Mouse (Mus musculus) erythroblast, embryonic 14.5 days (primary cell): Measurements from ENCODE around the gene Pisd. TPM values are rescaled to one million over a fixed set of nuclear protein-coding genes. Genes with fewer than 3 reads are reported as not detected.
"Not testable (repeated sequence)": the region's sequence is repeated elsewhere in the genome, so short reads cannot be mapped to it uniquely, and the experiment has no call there.

Experiments
- H3K27me3 ChIP-seq: 2 replicates; pipeline ENCODE4 v1.6.1; 2012; ENCODE audit warnings: inconsistent platforms; ENCODE audit not compliant: control insufficient read depth
- H3K36me3 ChIP-seq: 2 replicates; pipeline ENCODE4 v1.6.1; 2012; ENCODE audit warnings: mild to moderate bottlenecking, inconsistent platforms; ENCODE audit not compliant: control insufficient read depth
- H3K4me1 ChIP-seq: 2 replicates; pipeline ENCODE4 v1.6.1; 2012; ENCODE audit warnings: inconsistent platforms; ENCODE audit not compliant: control insufficient read depth
- H3K4me3 ChIP-seq: replicated peaks from 2 replicates; pipeline ENCODE3; 2012; ENCODE audit warnings: moderate library complexity, mild to moderate bottlenecking, inconsistent platforms
- H3K9me3 ChIP-seq: 2 replicates; pipeline ENCODE4 v1.6.1; 2012; ENCODE audit warnings: low read length, inconsistent platforms, mixed read lengths; ENCODE audit not compliant: control insufficient read depth
- GATA1 ChIP-seq: IDR thresholded peaks from 2 replicates; pipeline ENCODE4 v1.6.1; 2012; ENCODE audit warnings: low read length, inconsistent platforms, mixed read lengths
- TAL1 ChIP-seq: IDR thresholded peaks from 3 replicates; pipeline ENCODE4 v1.6.1; 2012; ENCODE audit warnings: low read length, inconsistent platforms, mixed read lengths
- polyA plus RNA-seq: library from polyadenylated mRNA; stranded (reverse); fragments of >175 nt; gene quantifications from 2 replicates; pipeline ENCODE4 v1.2.3, GENCODE M21; 2012

Pisd gene
- polyA plus RNA-seq, 1 experiment: 0.07 TPM

DNA sequence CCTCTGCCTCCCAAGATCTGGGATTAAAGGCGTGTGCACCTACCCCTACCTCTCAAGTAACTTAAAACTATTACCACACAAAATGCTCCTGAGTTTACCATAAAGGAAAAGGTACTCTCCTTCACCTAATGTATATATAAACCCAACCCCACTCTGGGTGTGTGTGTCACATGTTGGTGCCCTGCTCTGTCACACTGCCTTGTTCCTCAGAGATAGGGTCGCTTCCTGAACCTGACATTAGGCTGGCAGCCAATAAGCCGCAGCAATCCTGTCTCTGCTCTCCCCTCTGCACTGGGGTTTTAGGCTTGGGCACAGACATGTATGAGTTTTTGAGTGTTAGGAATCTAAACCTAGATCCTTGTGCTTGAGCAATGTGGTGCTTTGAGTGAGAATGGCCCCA lies 7.3 kb downstream of the Pisd start:
- no peaks in the 10 kb centered on the region for H3K9me3 ChIP-seq
- peaks cover 4% of the 10 kb centered on the region for H3K4me1 ChIP-seq
- no peak for TF ChIP-seq GATA1
- TF ChIP-seq TAL1: no peak
- H3K27me3 ChIP-seq: no peaks in the 10 kb centered on the region
- peaks cover 9% of the 10 kb centered on the region for H3K36me3 ChIP-seq
- no peak overlapping the region for H3K4me3 ChIP-seq

DNA sequence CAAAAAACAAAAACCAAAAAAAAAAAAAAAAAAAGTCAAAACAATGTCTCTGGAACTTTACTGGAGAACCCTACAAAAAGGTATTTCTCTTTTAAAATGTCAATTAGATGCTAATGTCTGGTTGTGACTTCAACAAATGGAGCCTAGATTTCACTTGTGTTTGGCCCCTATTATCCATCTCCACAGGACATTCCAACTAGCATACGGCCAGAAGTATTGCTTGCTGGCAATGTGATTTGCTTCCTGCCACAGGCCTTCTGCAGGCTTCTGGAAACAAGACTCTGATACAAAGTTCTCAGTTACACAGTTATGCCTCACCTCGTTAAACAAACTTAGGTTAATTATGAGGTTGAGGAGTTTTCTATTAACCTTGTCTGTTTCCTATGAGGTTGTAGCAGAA lies 13.1 kb downstream of the Pisd start:
- H3K4me3 ChIP-seq: no peak overlapping the region
- H3K9me3 ChIP-seq: no peaks in the 10 kb centered on the region
- H3K4me1 ChIP-seq: no peaks in the 10 kb centered on the region; the same call in 1 of the 2 replicates
- H3K27me3 ChIP-seq: no peaks in the 10 kb centered on the region
- peaks cover 14% of the 10 kb centered on the region for H3K36me3 ChIP-seq
- TF ChIP-seq GATA1: no peak
- TF ChIP-seq TAL1: no peak

DNA sequence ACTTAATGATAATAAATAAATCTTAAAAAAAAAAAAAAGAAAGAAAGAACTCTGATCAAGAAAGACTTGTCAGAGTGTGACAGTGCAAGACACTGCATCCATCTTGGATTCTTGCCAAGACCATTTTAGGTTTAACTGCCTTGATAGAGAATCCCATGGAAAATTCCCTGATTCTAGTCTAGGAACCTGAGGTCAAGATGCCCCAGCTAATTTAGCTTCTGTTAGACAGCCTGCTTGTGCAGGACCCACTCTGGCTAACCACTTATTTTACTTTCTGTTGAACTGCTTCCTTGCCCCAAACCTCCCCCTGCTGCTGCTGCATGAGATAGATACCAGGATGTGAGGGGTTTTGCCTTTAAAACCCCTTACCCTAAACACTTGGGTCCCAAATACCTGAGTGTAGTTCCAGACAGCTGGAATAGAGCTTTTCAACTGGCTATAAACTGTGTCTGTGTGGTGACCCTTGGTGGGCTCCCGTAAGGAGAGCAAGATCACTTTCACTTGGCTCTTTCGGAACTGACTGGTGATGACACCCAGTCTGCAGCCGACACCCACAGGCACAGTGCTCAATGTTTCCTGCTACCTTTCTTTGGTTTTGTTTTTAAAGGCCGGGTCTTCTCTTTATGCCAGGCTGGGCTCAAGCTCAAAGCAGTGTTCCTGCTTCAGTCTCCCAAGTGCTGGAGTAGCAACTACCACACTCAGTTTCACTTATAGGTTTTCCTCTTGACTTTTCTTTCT lies 17.6 kb downstream of the Pisd start:
- TF ChIP-seq TAL1 (no peak), GATA1 (no peak)
- H3K36me3 ChIP-seq: peaks cover 12% of the 10 kb centered on the region
- H3K27me3 ChIP-seq: no peaks in the 10 kb centered on the region
- no peaks in the 10 kb centered on the region; the same call in 1 of the 2 replicates for H3K4me1 ChIP-seq
- no peak overlapping the region for H3K4me3 ChIP-seq
- H3K9me3 ChIP-seq: no peaks in the 10 kb centered on the region

DNA sequence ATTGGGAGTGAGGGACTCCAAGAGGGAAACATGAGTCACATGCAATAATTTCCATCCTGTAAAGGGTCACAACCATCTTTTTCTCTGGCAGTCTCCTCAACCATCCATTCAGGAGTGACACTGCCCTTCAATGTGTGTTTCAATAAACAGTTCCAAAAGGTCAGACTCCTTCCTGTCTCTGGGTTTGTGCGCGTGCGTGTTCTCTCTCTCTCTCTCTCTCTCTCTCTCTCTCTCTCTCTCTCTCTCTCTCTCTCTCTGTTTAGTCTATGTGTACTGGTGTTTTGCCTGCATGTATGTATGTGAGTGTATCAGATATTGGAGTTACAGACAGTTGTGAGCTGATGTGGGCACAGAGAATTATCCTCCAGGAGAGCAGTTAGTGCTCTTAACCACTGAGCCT lies 18.4 kb downstream of the Pisd start:
- Histone ChIP-seq H3K27me3 (no peaks in the 10 kb centered on the region), H3K9me3 (no peaks in the 10 kb centered on the region), H3K4me1 (no peaks in the 10 kb centered on the region; the same call in 1 of the 2 replicates), H3K4me3 (no peak overlapping the region), H3K36me3 (peaks cover 12% of the 10 kb centered on the region)
- no peak for TF ChIP-seq TAL1
- no peak for TF ChIP-seq GATA1

DNA sequence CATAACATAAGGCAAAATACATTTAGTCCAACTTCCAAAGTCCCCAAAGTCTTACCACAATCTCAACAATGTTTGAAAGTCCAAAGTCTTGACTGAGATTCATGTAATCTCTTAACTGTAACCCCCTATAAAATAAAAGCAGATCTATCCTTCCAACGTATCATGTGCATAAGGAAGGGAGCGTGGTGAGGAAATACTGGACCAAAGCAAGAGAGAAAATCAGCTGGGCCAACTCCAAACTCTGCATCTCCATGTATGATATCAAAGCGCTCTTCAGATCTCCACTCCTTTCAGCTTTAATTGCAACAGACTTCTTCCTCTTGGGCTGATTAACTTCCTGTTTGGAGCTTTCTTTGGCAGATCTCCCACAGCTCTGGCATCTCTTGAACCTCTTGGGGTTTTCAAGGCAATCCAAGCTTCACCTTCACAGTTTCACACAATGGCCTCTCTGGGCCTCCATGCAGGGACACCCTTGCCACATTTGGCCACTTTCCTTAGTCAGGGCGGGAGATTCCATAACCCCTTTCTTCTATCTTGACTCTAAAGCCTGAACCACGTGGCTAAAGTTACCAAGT lies 23.8 kb downstream of the Pisd start:
- H3K36me3 ChIP-seq: peaks cover 10% of the 10 kb centered on the region

DNA sequence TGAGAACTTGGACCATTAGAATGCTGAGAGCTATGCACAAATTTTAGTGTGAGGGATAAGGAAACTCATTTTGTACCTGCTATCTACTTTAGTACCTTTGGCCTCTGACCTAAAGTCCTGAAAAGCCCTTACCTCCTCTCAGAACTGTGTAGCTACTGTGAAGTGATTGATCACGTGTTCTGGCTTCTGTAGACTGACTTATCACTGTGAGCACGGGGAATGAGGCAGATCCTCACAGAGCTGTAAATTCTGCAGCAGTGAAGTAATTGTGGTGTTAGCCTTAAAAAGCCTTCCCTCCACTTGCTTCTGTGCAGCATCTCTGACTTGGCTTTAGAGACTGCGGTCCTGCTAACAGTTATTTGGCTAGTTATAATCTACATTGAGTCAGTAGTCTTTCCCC lies 24.7 kb downstream of the Pisd start:
- Histone ChIP-seq H3K36me3 (peaks cover 10% of the 10 kb centered on the region), H3K9me3 (no peaks in the 10 kb centered on the region), H3K27me3 (no peaks in the 10 kb centered on the region), H3K4me1 (no peaks in the 10 kb centered on the region), H3K4me3 (no peak overlapping the region)
- TF ChIP-seq GATA1: no peak
- TF ChIP-seq TAL1: no peak

More for the DNA sequence above, 23.8 kb downstream of the Pisd start:
- TF ChIP-seq TAL1 (no peak), GATA1 (no peak)
- Histone ChIP-seq H3K4me1 (no peaks in the 10 kb centered on the region), H3K9me3 (no peaks in the 10 kb centered on the region), H3K4me3 (no peak overlapping the region), H3K27me3 (no peaks in the 10 kb centered on the region)

DNA sequence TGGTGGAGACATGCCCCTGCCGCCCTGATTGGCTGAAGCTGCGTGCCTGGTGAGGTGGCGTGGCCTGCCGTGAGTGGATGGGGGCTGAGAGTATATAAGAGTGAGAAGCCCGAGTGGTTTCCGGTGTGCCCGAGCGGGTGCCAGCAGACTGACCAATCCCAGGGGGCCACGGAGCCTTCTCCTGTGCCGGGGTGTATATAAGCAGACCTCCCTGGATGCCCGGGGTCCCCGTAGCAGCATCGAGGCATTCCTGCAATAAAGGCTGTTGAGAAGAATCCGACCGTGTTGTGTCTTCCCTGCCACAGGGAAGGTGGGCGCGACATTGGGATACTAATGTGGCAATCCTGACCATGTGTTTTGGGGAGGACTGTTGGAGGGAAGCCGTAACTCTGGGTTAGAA lies 25.1 kb downstream of the Pisd start:
- H3K4me3 ChIP-seq, H3K36me3 ChIP-seq, H3K4me1 ChIP-seq, H3K27me3 ChIP-seq, H3K9me3 ChIP-seq: not testable (repeated sequence)

DNA sequence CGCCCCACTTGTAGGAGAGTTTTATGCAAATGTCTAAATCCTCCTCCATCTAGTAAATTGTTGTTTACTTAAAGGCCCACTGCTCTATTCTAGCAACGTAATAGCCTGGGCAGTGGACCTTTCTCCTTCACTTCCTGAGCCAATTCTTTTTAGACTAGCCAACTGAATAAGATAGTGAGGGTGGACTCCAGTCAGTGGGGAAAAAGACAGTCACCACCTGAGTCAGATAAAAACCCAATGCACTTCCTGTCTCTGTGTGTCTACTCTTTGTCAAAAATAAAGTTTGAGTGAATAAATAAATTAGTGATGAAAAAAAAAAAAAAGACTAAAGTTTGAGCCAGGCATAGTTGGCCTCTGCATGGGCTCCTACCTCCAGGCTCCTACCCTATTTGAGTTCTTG lies 25.8 kb downstream of the Pisd start:
- Histone ChIP-seq H3K36me3 (peaks cover 10% of the 10 kb centered on the region), H3K9me3 (no peaks in the 10 kb centered on the region), H3K4me3 (no peak overlapping the region), H3K27me3 (no peaks in the 10 kb centered on the region), H3K4me1 (no peaks in the 10 kb centered on the region)
- TF ChIP-seq TAL1 (no peak), GATA1 (no peak)

DNA sequence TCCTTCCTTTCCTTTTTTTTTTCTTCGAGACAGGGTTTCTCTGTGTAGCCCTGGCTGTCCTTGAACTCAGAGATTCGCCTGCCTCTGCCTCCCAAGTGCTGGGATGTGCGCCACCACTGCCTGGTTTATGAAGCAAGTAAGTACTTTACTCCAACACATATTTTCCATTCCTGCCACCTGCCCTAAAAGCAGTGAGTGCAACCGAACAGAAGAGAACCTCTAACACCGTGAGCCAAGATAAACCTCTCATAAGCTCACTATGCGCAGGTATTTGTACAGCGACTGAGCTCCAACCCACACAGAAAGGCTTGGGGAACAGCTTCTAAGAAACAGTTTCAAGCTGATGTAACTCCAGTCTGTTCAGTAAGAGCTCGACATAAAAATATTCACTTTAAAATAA lies 29.3 kb downstream of the Pisd start:
- Histone ChIP-seq H3K4me3 (no peak overlapping the region), H3K4me1 (no peaks in the 10 kb centered on the region), H3K9me3 (no peaks in the 10 kb centered on the region), H3K27me3 (no peaks in the 10 kb centered on the region), H3K36me3 (no peaks in the 10 kb centered on the region)
- TF ChIP-seq GATA1: no peak
- no peak for TF ChIP-seq TAL1
